Mouse (Mus musculus) urinary bladder, adult 18-20 months (tissue): ENCODE data around the gene Cpne8.
"Not testable (repeated sequence)": the region's sequence is repeated elsewhere in the genome, so short reads cannot be mapped to it uniquely, and the experiment has no call there.

Source experiments
- DNase-seq, 2 experiments: peaks; one replicate each; pipeline ENCODE4 v3.0.0; 2022; ENCODE audit warnings: low spot score in 2 of 2, mixed read lengths in 2 of 2

Gene Cpne8

GRCm38 (mm10) chr15:90490186-90490585 is 189.0 kb downstream of the Cpne8 start:
- no peak for DNase-seq

- DNase-seq, result not testable (repeated sequence)
Observed at GRCm38 (mm10) chr15:90470561-90470960, 208.7 kb downstream of the Cpne8 start.

GRCm38 (mm10) chr15:90463281-90463680 is 216.0 kb downstream of the Cpne8 start:
- no peak for DNase-seq

GRCm38 (mm10) chr15:90446076-90446475 is 233.2 kb downstream of the Cpne8 start:
- no peak for DNase-seq
